Mouse (Mus musculus): ENCODE results near the gene Gmfg.

Gmfg gene

DNA sequence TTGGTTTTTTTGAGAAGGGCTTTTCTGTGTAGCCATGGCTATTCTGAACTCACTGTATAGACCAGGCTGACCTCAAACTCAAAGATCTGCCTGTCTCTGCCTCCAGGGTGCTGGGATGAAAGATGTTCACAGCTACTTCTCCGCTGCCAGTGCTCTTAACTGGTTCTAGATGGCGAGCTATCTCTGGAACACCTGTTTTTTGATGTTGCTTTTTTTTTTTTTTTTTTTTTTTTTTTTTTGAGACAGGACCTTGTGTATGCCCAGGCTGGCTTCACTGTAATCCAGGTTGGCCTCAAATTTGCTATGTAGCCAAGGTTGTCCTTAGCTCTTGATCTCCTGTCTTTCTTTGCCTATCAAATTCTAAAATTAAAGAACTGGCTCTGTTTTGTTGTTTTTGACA, 1.5 kb downstream of the Gmfg start:
- no peak for DNase-seq (ENCODE audit: low read depth)

DNA sequence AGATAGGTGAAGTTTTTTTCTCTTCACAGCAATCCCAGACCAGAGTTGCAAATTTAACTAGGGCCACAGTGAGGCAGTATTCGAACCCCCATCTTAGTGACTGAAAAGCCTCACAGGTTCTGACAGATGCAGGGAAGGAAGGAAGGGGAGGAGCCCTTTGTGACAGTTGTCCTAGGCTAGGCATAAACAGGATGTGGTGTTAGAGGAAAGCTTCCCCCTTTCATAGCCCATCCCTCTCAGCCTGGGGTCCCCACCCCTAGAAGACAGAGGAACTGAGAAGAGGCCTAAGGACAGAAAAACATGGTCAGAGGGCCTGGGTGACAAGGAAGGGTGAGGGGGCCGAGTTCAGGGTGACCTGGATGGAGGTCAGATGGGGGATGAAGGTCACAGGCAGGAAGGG, 3.5 kb downstream of the Gmfg start:
- DNase-seq (ENCODE audit: low read depth): peak; percentile 95

DNA sequence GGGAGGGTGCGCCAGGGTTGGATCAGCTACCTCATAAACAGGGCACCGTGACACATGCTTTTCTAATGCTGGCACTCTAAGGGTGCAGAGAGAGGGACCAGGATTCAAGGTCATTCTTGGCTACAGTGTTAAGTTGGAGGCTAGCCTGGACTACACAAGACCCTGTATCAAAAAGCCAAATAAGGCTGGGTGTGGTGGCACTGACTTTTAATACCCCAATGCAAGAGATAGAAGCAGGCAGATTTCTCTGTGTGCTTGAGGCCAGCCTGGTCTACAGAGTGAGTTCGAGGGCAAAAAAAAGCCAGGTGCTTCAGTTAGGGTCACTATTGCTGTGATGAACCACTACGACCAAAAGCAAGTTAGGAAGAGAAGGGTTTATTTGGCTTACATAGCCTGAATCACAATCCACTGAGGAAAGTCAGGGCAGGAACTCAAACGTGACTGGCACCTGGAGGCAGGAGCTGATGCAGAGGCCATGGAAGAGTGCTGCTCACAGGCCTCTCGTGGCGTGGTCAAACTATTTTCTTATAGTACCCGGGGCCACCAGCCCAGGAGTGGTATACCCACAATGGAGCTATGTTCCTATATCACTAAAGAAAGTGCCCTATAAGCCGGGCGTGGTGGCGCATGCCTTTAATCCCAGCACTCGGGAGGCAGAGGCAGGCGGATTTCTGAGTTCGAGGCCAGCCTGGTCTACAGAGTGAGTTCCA, 4.7 kb downstream of the Gmfg start:
- no peak for DNase-seq (ENCODE audit: low read depth)

- DNase-seq (ENCODE audit: low read depth): peak; percentile 98
These were observed 5.4 kb downstream of the Gmfg start for GRCm38 (mm10) chr7:28442688-28443087.

DNA sequence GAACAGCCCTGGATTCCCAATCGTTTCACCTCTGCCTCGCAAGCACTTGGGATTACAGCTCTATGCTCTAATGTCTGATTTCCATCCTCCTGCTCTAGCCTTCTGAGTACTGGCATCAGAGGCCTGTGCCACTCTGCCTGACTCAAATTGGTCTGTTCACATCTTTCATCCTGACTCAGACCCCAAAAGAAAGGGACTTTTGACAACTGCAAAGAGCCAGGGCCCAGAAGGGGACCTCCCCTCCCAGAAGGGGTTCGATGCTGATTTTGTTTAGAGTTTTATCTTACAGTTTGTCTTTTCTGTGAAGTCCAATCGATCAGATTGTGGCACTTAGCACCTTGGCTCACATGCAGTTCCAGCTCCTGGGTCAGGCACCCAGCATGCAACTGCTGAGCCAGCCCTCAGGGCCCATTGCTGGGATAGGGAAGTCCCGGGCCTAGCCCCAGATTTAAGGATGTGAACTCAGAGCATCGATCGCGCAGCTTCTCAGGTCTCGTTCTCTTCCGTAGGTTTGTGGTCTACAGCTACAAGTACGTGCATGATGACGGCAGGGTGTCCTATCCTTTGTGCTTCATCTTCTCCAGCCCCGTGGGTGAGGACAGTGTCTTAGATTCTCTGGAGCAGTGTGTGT, 7.2 kb downstream of the Gmfg start:
- no peak for DNase-seq (ENCODE audit: low read depth)

- peak; percentile 63 for DNase-seq (ENCODE audit: low read depth)
These were observed 9.2 kb downstream of the Gmfg start for GRCm38 (mm10) chr7:28446446-28446845.

DNA sequence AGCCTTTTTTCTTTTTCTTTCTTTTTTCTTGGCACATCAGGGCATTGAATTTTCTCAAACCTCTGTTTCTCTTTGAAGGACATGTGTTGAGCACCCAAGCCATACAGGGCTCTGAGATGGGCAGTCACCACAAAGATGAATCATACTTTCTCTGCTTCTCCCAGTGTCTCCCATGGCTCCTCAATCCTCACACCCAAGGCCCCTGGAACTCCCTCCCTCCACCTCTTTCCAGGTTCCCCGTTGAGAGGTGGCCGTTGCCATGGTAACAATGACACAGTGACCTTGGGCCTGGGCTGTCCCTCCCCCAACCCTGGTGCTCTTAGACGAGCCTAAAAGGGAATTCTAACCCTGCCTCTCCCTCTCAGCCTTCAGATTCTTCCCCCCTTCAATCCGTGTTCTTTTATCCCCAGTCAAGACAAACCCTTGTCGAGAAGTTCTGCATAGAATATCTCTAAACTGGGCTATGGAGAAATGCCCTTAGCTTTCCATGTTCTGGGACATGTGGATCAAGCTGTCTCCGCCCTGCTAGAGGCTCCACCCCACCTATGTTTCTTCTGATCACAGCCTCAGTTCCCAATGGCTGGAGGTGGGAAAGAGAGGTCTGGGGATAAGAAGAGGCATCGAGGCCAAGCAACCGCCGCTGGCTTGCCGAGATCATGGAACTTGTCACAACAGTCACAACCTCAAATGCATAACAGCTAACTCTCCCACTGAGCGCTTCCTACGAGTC, 10.0 kb downstream of the Gmfg start:
- no peak for DNase-seq (ENCODE audit: low read depth)

DNA sequence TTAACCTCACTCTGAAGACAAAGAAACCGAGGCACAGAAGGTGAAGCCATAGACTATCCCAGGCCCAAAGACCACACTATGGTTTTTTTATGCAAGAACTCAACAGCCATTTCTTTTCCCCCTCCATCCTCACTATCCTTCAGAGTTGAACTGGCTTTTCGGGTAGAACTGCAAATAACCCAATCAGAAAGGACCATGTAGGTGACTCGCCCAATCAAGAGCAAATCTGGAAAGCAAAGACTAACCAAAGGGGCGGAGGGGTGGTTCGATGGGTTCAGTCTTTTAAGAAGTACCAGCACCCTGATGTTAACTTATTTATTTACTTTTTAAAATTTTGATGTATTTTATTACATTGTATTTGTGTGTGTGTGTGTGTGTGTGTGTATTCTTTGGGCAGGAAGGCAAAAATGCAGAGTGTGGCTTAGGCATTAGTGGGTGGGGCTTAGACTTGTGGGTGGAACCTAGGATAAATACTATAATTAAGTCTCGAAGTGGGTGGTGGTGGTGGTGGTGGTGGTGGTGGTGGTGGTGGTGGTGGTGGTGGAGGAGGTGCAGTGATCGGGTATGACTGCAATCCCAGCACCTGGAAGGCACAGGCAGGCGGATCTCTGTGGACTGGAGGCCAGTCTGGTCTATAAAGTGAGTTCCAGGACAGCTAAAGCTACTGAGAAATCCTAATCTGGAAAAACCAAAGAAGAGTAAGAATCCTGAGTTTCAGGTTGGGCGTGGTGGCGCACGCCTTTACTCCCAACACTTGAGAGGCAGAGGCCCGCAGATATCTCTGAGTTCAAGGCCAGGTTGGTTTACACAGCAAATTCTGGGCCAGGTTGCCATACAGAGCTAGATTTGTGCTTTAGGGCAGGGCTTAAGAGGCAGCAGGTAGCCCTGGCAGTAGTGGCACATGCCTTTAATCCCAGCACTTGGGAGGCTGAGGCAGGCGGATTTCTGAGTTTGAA, 10.9 kb downstream of the Gmfg start:
- DNase-seq (ENCODE audit: low read depth): no peak

GRCm38 (mm10) chr7:28451531-28452360, 14.5 kb downstream of the Gmfg start, which contains the start of gene Lrfn1:
Lrfn1 (plus strand) TSS chr7:28451980.
- DNase-seq (ENCODE audit: low read depth): no peak

GRCm38 (mm10) chr7:28452361-28453005, 15.2 kb downstream of the Gmfg start:
- no peak for DNase-seq (ENCODE audit: low read depth)

GRCm38 (mm10) chr7:28460361-28460760, 23.1 kb downstream of the Gmfg start:
- DNase-seq (ENCODE audit: low read depth): no peak

DNA sequence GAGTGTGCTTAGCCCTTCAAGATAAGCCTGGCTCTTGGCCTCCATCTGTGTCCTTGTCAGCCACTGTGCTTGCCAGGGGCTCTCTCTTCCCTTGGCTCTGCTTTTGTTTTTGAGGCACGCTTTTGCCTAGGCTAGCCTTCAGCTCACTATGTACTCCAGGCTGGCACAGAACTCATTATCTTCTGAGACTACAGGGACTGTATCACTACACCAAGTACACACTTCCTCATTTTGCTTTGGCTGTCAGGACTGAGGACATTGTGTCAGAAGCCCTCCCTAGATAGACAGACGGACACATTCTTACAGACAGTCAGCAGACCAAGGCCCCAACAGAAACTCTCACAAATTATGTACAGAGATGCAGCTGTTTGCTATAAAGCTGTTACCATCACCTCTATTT, 25.5 kb downstream of the Gmfg start:
- DNase-seq (ENCODE audit: low read depth): no peak

DNA sequence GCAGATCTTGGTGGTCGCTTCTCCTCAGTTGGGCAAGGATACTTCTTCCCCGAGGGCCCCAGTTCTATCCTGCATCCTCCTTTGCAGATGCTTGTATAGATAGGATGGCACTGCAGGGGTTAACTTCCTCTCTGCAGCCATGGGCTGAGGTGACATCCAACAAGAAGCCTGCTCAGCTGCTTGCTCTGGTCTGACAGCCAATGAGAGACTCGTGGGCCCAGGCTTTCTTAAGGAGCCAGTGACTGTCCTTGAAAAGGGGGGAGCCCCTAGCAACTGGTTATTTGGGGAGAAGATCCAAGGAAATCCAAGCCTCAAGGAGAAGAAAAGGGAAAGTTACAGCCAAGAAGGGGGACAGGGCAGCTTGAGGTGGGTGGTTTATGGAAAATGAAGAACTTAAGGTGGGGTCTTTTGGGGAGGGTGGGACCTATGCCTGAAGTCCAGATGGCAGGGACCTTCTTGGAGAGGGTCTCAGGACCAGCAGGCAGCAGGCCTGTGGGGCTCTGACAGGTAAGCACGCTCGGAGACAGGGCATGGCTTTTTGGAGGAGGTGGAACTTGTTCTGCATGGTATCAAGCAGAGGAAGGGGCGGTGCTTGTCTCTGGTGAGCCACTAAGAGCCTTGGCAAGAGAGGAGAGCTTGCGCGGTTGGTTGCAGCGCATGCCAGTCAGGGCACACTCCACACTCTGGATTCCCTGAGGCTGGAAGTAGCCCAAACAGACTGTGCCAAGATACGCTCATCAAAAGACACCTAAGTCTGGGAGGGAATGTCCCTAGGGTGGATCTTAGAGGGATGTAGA, 27.4 kb downstream of the Gmfg start:
- peak; percentile 94 for DNase-seq (ENCODE audit: low read depth)

GRCm38 (mm10) chr7:28466721-28467212, 29.5 kb downstream of the Gmfg start:
- DNase-seq (ENCODE audit: low read depth): no peak

DNA sequence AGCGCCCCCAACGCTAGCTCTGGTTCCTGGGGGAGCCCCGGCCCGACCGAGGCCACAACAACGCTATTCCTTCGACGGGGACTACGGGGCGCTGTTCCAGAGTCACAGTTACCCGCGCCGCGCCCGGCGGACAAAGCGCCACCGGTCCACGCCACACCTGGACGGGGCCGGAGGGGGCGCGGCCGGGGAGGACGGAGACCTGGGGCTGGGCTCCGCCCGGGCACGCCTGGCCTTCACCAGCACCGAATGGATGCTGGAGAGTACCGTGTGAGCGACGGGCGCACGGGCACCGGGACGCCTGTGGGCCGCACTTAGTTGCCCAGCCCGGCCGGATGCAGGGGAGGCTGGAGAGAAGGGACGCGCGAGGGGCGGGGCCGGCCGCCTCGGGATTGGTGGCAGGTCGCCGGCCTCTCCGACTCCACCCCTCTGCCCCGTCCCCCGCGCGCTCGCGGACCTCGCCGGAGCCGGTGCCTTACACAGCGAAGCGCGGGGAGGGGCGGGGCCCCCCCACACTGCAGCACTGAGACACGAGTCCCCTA, 30.0 kb downstream of the Gmfg start:
- no peak for DNase-seq (ENCODE audit: low read depth)

DNA sequence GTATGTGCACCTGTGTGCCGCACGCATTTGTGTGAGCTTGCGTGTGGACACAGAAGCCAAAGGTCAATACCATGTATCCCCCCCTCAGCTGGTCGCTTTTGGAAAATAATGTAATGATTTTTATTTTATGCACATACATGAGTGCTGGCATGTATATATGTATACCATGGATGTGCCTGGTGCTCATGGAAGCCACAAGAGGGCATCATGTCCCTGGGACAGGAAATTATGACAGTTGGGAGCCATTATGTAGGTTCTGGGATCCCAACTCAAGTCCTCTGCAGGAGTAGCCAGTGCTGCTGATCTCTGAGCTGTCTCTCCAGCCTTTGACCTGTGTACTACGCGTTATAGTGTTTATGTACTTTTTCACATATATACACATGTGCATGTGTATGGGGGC, 38.9 kb downstream of the Gmfg start:
- peak; percentile 40 for DNase-seq (ENCODE audit: low read depth)

DNA sequence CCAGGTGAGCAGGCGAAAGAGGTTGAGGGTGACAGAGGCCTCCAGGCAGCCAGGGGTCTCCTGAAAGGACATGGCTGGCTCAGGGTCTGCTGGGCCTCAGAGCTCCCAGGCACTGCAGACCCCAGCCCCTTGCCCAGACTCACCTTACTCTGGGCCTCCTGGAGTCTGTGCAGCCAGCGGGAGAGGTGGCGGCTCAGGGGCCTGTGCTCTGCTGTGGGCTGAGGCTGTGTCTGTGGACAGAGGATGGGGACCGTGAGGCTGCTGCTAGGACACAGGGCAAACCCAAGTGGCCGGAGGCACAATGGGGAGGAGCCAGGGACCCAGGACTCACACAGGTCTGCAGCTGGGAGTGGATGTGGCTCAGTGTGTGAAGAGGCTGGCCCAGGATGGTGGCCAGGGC, 40.1 kb downstream of the Gmfg start:
- no peak for DNase-seq (ENCODE audit: low read depth)

DNA sequence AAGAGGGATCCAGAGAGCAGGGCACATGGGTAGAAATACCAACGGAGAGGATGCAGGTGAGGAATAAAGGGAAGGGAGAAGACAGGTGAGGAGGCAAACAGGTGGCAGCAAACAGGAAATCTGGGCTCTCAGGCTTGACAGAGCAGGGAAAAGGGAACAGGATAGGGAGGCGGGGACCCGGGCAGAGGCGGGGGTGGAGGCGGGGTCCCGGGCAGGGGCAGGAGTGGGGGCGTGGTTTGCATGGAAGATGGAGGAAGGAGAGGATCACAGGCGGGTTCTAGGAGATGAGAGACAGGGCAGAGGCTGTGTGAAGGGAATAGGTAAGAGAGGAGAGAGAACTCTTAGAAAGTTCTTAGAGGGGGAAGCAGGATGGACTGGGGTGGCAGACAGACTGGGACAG, 41.6 kb downstream of the Gmfg start:
- no peak for DNase-seq (ENCODE audit: low read depth)

GRCm38 (mm10) chr7:28482854-28483253, 45.6 kb downstream of the Gmfg start:
- DNase-seq (ENCODE audit: low read depth): no peak
